Mouse (Mus musculus) heart, adult 2 months (tissue): ENCODE measurements at regions not wholly inside any gene's neighbourhood (a gene's known extent, or its start where the extent isn't known, plus 50 kb on each side); places are given as distances from the start of the nearest gene placed in this dataset.
"Not testable (repeated sequence)": the region's sequence is repeated elsewhere in the genome, so short reads cannot be mapped to it uniquely, and the experiment has no call there.

Source experiments
- CTCF ChIP-seq: fragments of 200-600 bp; IDR thresholded peaks from 2 replicates; pipeline ENCODE4 v1.8.1; 2022; ENCODE audit warnings: antibody characterized with exemption, mild to moderate bottlenecking, moderate library complexity
- EP300 ChIP-seq: fragments of 200-500 bp; IDR thresholded peaks from 2 replicates; pipeline ENCODE4 v1.6.1; 2011; ENCODE audit warnings: low read depth, low read length, control low read depth; ENCODE audit not compliant: insufficient read depth

GRCm38 (mm10) chr3:34712137-34712536, 61.9 kb downstream of the Sox2 start:
- not testable (repeated sequence) for TF ChIP-seq EP300, CTCF
